Mouse (Mus musculus) heart, adult 2 months (tissue): ENCODE measurements at regions not wholly inside any gene's neighbourhood (a gene's known extent, or its start where the extent isn't known, plus 50 kb on each side); places are given as distances from the start of the nearest gene placed in this dataset.

ENCODE experiments used
- CTCF ChIP-seq: fragments of 200-600 bp; IDR thresholded peaks from 2 replicates; pipeline ENCODE4 v1.8.1; 2022; ENCODE audit warnings: antibody characterized with exemption, mild to moderate bottlenecking, moderate library complexity
- EP300 ChIP-seq: fragments of 200-500 bp; IDR thresholded peaks from 2 replicates; pipeline ENCODE4 v1.6.1; 2011; ENCODE audit warnings: low read depth, low read length, control low read depth; ENCODE audit not compliant: insufficient read depth
- POLR2A ChIP-seq: fragments of 200-500 bp; IDR thresholded peaks from 2 replicates; pipeline ENCODE4 v1.6.1; 2011; ENCODE audit warnings: mild to moderate bottlenecking, low read depth, low read length, control low read depth; ENCODE audit not compliant: insufficient read depth

- TF ChIP-seq CTCF: no peak
- no peak for TF ChIP-seq POLR2A
- TF ChIP-seq EP300: no peak
Observed at GRCm38 (mm10) chr1:64200387-64201023, 78.4 kb upstream of the Klf7 start.
